ENCODE assay signal across 8 mouse cellular contexts in genomic region chr5:111417378-111418131, GRCm38 (mm10). TPM values are rescaled to one million over a fixed set of nuclear protein-coding genes. Genes with fewer than 3 reads are reported as not detected.
DNase-seq lines count a peak whose midpoint lies in the region; ATAC-seq and TF ChIP-seq lines count a peak whose summit lies in the region.

No protein-coding gene starts in this region.

- peak overlapping the region; percentile 99 for H3K9ac ChIP-seq in heart, adult 2 months (ENCODE audit: low read depth, low read length)
- peak overlapping the region; percentile 85 for H3K9ac ChIP-seq in hindbrain, postnatal 0 days (replicated peaks; ENCODE audit: low read length)

- H3K9me3 ChIP-seq in hindbrain, postnatal 0 days (ENCODE audit: low read length): no peaks in the 10 kb centered on the region

- WGBS in heart, adult 2 months: under 1% methylated on average over 88 of the region's 105 CpGs
- 2% methylated on average over 97 of the region's 105 CpGs for WGBS in hindbrain, postnatal 0 days

- intact Hi-C loops in heart, adult 2 months (cut with DNase I): loop anchor here (1.0 to 10.0 kb wide), 8 partner anchors 49 to 735 kb away; no protein-coding TSS in a partner anchor

- peak overlapping the region; percentile 90 for H3K27ac ChIP-seq in heart, adult 2 months
- peak overlapping the region; percentile 58 for H3K27ac ChIP-seq in embryonic fibroblast, embryonic 13.5 days (ENCODE audit: insufficient read depth, low read length)
- H3K27ac ChIP-seq in hindbrain, postnatal 0 days: peak overlapping the region; percentile 90

- ATAC-seq in hindbrain, postnatal 0 days: no peak

- H3K27me3 ChIP-seq in heart, adult 2 months (ENCODE audit: control insufficient read depth, insufficient read depth, low read length): no peaks in the 10 kb centered on the region
- H3K27me3 ChIP-seq in hindbrain, postnatal 0 days (ENCODE audit: insufficient read depth, low read length): no peaks in the 10 kb centered on the region

- peaks cover 19% of the 10 kb centered on the region for H3K79me2 ChIP-seq in heart, adult 2 months (replicated peaks; ENCODE audit: control insufficient read depth, insufficient read depth, low read length)

- H3K4me1 ChIP-seq in heart, adult 2 months (ENCODE audit: control insufficient read depth, insufficient read depth, low read length): peaks cover 4% of the 10 kb centered on the region
- H3K4me1 ChIP-seq in embryonic fibroblast, embryonic 13.5 days (ENCODE audit: control insufficient read depth, insufficient read depth, low read length): no peaks in the 10 kb centered on the region
- H3K4me1 ChIP-seq in hindbrain, postnatal 0 days (ENCODE audit: insufficient read depth, low read length): peaks cover 16% of the 10 kb centered on the region

- peak; percentile 57 to 77 for DNase-seq in heart, adult 2 months
- DNase-seq in heart, adult 8-10 months (ENCODE audit: low spot score): no peak
- peak; percentile 38 for DNase-seq in Muller cell, postnatal 12 days (ENCODE audit: inconsistent ontology term)
- DNase-seq in hindbrain, postnatal 0 days (ENCODE audit: low spot score): no peak
- DNase-seq in lung, postnatal 14 days: peak; percentile 37
- DNase-seq in spleen, postnatal 14 days (ENCODE audit: low spot score in 2 of 2): no peak
- no peak for DNase-seq in left cerebral cortex, adult 9 months (ENCODE audit: low spot score in 2 of 2)

- no peak for TF ChIP-seq CTCF in heart, adult 2 months (IDR thresholded peaks at IDR 0.05)
- TF ChIP-seq CTCF in embryonic fibroblast, embryonic 13.5 days (IDR thresholded peaks at IDR 0.05; ENCODE audit: borderline replicate concordance, insufficient read depth, low read length): no peak
- no peak for TF ChIP-seq CTCF in hindbrain, postnatal 0 days (IDR thresholded peaks at IDR 0.05; ENCODE audit: low read depth)

- peaks cover 6% of the 10 kb centered on the region for H3K36me3 ChIP-seq in heart, adult 2 months (ENCODE audit: control insufficient read depth, insufficient read depth, low read length)
- H3K36me3 ChIP-seq in hindbrain, postnatal 0 days (ENCODE audit: insufficient read depth, low read length): no peaks in the 10 kb centered on the region

- H3K4me2 ChIP-seq in hindbrain, postnatal 0 days (ENCODE audit: low read depth, low read length): peak overlapping the region; percentile 96

- H3K4me3 ChIP-seq in heart, adult 2 months: peak overlapping the region; percentile 74
- peak overlapping the region; percentile 85 for H3K4me3 ChIP-seq in embryonic fibroblast, embryonic 13.5 days (ENCODE audit: insufficient read depth, low read length)
- H3K4me3 ChIP-seq in hindbrain, postnatal 0 days (ENCODE audit: low read length): peak overlapping the region; percentile 88

- TF ChIP-seq POLR2A in heart, adult 2 months (IDR thresholded peaks at IDR 0.05; ENCODE audit: insufficient read depth, low read depth, low read length): no peak
- no peak for TF ChIP-seq POLR2A in embryonic fibroblast, embryonic 13.5 days (IDR thresholded peaks at IDR 0.05; ENCODE audit: low read depth, low read length)

- TF ChIP-seq EP300 in heart, adult 2 months (IDR thresholded peaks at IDR 0.05; ENCODE audit: insufficient read depth, low read depth, low read length): no peak

RNA-seq across cellular contexts. Expression of gene Mn1, which starts 0.4 kb away (rescaled TPM):
- total RNA-seq in heart, adult 2 months (2021): 10 to 100 TPM; 18.7 to 23.9 TPM
- 4.8 and 5.5 TPM in 2 replicates for polyA plus RNA-seq in heart, adult 2 months (2012; rRNA removed)
- 10 to 100 TPM; 13.9 to 21.6 (median 19.8) TPM for total RNA-seq in heart, adult 8-10 months (2022)
- polyA plus RNA-seq in embryonic fibroblast, embryonic 13.5 days (2011; ENCODE audit: insufficient read length, low read depth, missing spikeins): 18.9 and 21.7 TPM in 2 replicates
- 71.5 and 87.2 TPM in 2 replicates for total RNA-seq in hindbrain, postnatal 0 days (2014; rRNA removed)
- 27.0 and 32.9 TPM in 2 replicates for polyA plus RNA-seq in hindbrain, postnatal 0 days (2015; fragmentation: Nextera tagmentation; extraction: Ambion mirVana)

Comparison
In these comparisons a context has a peak if more than half of its experiments do, and no peak if none do; other contexts are left out.
1. DNase-seq: peak in heart, adult 2 months (2 of 2), Muller cell, postnatal 12 days (single experiment) and lung, postnatal 14 days (single experiment); none in heart, adult 8-10 months (single experiment), hindbrain, postnatal 0 days (single experiment), spleen, postnatal 14 days (0 of 2) and left cerebral cortex, adult 9 months (0 of 2).
2. Peak in every context shown above with its lines, with median percentiles within 50 percentile points of each other: H3K27ac ChIP-seq and H3K4me3 ChIP-seq.